Mouse (Mus musculus) urinary bladder, postnatal 36 days (tissue): ENCODE measurements around the gene Eya2.
A peak's percentile ranks its signal among the peaks of the same experiment; 100 is the strongest.

Experiments
- DNase-seq, 2 experiments: peaks; one replicate each; pipeline ENCODE4 v3.0.0; 2022; ENCODE audit warnings: low spot score in 2 of 2, mixed read lengths in 1 of 2

The Eya2 gene

GRCm38 (mm10) chr2:165716688-165717087 is 121.9 kb downstream of the Eya2 start:
- DNase-seq: no peak

DNA sequence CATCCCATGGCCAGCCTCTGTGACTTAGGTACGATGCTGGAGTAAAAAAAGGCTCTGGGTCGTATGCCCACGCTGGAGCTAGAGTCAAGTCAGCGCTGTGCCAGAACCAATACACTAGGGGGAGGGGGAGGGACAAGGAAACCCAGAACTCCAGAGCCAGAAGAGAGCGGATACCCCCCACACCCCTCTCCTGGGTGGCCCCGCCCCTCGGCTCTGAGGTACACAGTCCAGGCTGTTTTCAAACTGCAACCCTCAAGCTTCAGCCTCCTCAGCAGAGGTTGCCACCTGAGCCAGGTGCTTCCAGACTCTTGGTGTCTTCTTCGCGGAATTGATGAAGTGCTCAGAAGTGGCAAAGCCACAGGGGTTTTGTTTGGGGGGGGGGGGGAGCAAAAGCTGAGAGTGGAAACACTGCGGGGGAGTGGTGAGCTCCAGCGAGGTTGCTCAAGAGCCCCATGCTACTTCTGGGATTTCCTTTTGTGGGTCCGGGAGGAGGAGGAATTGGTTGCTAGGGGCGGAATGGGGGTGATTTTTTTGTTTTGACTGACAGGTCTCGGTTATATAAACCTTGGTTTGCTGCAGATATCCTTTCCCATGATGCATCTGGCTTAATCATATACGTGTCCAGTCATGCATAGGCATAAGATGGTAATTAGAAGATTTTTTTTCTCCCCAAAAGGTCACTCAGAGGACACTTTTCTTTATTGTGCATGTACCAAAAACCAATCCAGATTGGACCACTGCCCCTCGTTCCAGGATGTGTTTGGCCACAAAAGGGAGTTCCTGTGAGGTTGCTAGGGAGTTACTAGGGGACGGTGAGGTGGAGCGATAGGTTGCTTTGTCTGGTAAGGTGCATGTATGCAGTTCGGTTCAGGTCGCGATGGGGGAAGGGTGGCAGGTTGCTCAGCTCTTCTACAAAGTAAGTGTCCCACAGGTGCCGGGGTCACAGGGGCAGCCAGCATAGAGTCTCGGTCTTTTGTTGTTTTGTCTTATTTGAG is 122.6 kb downstream of the Eya2 start:
- no peak for DNase-seq

- DNase-seq: no peak
Measured at GRCm38 (mm10) chr2:165719382-165719781, 124.5 kb downstream of the Eya2 start.

GRCm38 (mm10) chr2:165721941-165722340 is 127.1 kb downstream of the Eya2 start:
- DNase-seq: no peak

DNA sequence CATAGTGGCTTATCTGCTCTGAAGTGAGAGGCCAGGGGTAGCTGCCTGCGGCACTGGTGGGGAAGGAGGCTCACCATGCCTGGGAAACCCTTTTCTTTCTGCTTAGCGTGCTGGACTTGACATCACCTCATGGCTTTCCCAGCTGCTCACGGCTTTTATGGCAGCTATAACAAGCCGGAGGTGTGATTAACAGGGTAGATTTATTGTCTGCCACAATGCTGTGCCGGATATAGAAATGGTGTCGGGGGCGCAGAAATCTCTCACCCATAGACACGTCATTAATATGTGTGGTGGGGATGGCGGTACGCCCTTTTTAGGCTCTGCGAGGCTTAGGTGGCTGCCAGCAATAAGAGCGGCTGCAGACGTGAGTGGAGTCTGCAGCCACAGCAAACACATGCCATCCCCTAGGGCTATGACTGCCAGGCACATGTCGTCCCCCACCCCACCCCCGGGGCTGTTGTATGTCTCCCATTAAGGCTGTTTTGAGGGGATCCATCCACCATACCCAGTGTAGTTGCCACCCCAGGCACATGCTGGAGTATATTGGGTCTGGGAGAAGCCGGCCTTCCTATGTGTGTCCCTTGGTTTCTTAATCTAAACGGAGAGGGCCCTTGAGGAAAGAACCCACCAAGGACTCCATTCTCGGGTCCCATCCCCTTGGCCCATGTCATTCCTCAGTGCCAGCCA is 137.9 kb downstream of the Eya2 start:
- no peak for DNase-seq

DNA sequence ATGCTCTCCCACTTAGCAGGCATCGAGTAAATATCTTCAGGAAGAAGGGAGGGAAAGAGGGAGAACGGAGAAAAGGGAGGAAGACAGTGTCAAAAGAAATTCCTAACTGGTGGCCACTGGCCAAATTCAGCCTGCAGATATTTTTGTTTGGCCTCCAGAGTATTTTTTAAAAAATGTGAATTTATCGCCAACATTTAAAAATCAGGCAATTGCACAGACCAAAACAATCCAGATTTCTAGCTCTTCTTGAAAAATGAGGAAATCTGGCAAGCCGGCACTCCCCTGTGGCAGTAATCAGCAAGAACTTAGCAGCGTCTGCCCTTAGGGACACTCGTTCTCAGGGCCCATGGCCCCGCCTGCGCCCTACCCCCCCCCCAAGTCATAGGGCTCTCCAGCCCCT is 138.9 kb downstream of the Eya2 start:
- peak in 1 of 2 experiments; percentile 41 for DNase-seq

GRCm38 (mm10) chr2:165736297-165736696 is 141.5 kb downstream of the Eya2 start:
- no peak for DNase-seq

DNA sequence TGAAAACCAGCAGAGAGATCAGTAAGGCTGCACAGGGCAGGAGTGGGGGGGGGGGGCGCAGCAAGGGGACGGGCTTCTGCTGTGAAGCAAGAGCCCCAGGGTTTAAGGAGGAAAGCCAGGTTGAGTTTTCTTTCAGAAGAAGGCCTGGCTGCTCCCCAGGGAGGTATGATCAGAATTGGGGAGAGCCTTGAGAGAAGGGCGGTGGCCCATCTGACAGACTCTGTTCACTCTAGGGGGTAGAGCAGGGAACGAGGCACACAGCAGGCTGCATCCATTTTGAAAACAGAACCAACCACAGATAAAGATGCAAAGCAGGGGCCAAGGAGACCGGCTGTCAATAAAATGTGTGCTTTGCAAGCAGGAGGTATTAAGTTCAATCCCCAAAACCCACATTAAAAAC is 145.5 kb downstream of the Eya2 start:
- DNase-seq: no peak

DNA sequence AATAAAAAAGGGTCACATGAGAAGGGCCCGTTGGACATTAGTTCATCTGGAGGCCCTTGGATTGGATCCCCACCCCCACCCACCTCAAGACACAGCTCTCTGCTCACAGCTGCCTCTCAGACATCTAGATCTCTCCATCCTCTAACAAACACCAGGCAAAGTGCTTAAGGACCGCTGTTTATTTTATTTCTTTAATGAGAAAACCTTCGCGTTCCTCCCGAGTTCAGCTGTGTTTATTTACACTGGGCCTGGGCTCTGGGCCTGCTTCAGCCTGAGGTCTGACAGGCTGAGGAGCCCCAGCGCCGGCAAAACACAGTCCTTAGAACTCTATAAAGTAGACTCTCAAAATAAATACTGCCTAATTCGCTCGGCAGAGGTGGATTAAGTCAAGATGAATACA is 146.2 kb downstream of the Eya2 start:
- DNase-seq: no peak

- DNase-seq: no peak
Measured at GRCm38 (mm10) chr2:165741526-165742050, 146.8 kb downstream of the Eya2 start.

DNA sequence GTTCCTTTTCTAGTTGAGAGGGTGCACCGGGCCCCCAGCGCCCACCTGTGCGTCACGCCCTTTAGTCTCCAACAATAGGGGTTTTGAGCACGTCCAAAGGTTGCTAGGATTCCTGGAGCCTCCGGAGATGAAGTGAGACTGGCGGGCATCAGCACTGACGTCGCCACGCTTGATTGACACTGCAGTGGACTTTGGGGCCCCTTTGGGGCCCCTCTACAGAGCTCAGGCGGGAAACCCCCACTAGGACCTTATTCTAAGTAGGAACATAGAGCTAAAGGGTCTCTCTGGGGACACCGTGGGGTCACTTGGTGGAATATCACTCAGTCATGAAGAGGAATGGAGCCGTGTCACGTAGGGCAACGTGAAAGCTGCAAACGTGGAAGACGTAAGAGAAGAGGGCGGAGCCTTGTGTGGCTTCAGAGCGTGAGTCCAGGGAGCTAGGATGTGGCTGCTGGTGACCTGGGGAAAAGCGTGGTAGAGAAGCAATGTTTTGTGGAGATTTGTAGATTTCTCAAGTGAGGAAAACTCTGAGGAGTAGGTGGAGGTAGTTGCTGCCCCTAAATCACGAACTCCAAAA is 147.5 kb downstream of the Eya2 start:
- DNase-seq: no peak

- DNase-seq: no peak
Measured at GRCm38 (mm10) chr2:165745306-165746098, 150.7 kb downstream of the Eya2 start.

GRCm38 (mm10) chr2:165747975-165748374 is 153.1 kb downstream of the Eya2 start:
- DNase-seq: no peak

DNA sequence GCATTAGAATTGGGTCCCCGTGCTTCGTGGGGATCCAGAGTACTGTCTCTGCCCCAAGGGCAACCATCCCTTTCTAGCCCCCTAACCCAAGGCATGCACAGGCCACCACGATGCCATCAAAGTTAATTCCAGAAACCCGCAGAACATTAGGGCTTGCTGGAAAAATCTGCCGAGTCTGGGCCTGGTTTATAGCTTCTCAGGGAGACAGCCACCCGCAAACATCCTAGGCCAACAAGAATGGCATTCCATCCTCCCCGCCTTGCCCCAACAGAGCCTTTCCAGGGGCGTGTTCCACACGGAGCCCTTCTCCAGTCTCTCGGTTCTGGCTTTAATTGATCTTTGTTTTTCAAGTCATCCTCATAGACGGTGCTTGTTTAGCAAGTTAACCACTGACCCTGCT is 153.6 kb downstream of the Eya2 start:
- no peak for DNase-seq

- DNase-seq: peak in 1 of 2 experiments; percentile 34
Measured at GRCm38 (mm10) chr2:165751068-165751467, 156.2 kb downstream of the Eya2 start.

GRCm38 (mm10) chr2:165752704-165753103 is 157.9 kb downstream of the Eya2 start:
- DNase-seq: no peak

DNA sequence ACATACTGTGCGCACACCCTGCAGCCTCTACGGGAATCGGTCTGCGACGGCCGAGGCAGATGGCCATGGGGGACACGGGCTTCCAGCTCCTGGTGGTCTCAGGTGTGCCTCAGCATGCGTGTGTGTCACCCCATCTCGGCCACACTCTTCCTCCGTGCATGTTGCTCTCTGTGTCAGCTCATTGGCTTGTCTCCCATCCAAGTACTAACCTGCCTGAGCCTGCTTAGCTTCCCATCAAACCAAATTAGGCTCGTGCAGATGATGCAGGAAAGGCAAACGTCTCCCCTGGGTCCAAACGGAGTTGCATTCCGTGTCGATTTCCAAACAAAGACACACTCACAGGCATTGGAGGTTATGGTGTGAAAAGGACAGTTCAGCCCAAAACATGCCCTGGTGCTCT is 163.0 kb downstream of the Eya2 start:
- no peak for DNase-seq

GRCm38 (mm10) chr2:165758534-165758933 is 163.7 kb downstream of the Eya2 start:
- no peak for DNase-seq

- no peak for DNase-seq
Measured at GRCm38 (mm10) chr2:165759421-165759985, 164.7 kb downstream of the Eya2 start.

- DNase-seq: no peak
Measured at GRCm38 (mm10) chr2:165768805-165769358, 174.1 kb downstream of the Eya2 start.
